Mouse (Mus musculus): ENCODE data around the gene Slc38a6.

Slc38a6 gene

DNA sequence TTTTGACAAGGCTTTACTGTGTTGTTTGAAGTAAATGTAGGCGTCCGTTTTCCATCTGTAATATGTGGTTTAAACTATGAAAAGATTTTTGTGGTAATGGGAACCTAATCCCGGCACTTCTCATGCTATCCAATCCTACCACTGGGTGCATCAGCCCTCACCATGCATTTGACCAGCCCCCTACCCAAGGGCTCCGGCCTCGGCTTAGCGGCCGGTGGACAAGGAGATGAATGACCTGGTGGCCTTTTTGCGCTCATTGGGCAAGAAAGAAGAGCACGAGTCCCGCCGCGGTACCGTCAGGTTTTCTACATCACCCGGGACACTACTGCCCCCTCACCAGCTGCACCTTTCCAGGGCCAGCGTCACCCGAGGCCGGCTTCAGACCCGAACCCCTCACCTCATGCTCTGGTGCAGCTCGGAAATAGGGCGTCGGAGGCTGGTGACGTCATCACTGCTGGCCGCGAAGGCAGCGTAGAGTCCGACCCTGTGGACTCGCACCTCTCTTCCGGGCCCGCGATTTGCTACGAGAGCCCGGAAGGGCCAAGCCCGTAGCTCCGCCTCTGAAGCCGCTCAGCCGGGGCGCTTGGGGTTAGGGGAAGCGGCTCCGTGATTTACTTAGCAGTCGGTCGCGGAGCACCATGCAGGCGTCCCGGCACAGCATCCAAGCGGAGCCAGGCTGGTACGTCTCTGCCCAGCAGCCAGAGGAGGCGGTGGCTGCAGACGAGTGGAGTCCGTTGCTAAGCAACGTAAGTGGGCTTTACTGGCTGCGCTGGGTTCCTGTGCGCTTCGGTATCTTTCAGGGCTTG is at the start of gene Slc38a6, which contains the start of gene Trmt5:
Slc38a6 (plus strand) TSS at position 493 of the 806 bp plus-strand sequence.
Trmt5 (minus strand) TSS at position 424 of the 806 bp plus-strand sequence.
- peak; percentile 93 for DNase-seq

DNA sequence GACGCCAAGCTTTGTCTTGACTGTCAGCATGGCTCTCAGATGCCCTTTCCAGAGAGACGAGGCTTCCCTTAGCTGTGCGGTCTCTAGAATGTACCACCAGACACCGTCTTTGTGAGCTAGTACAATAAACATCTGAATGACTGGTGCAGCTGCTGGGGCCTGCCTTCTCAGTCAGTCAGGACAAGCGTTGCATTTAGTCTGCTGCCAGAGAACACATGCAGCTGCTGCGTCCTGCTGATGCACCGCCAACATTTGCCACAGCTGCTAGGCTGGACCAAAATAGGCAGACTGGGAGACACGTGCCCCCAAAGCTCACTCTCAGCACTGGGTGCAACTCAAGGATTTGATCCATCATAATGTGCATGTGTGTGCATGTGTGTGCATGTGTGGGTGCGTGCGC is 44.6 kb upstream of the Slc38a6 start:
- peak; percentile 62 for DNase-seq

- DNase-seq: no peak
Observed at GRCm38 (mm10) chr12:73245687-73246086, 40.9 kb upstream of the Slc38a6 start.

- no peak for DNase-seq
Observed at GRCm38 (mm10) chr12:73255006-73255405, 31.6 kb upstream of the Slc38a6 start.

DNA sequence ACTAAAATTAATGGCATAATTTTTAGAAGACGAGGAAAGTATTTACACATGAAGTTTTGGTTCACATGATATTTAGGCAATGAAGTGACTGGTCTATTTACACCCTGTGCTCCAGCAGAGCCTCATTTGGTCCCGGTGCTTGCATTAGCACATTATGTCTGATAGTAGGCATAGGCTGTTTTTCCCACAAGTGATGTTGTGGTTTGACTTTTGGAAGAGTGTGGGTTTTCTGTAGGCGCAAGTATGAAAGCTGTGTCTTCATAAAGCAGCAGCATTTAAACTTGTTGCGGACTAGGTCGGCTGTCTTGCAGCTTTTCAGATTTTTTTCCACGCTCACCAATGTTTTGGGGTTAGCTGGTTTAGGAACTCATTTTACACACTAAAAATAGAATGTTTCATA is 27.3 kb upstream of the Slc38a6 start:
- no peak for DNase-seq

DNA sequence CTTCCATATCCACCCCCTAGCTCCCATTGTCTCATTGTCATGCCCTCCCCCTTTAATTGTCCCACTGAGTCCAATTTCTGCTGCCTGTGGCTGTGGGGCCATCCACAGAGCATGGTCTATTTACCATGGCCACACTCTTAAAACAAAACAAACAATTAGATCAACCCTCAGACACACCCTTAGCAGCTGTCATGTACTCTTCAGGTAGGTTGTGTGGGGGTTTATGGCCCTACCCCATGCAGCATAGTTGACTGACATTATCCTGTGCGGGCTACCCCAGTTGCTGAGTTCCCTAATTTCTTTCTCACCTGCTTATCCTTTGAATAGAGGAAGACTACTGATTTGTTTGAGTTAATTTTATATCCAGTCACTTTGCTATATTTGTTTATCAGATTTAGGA is 26.2 kb upstream of the Slc38a6 start:
- DNase-seq: no peak

DNA sequence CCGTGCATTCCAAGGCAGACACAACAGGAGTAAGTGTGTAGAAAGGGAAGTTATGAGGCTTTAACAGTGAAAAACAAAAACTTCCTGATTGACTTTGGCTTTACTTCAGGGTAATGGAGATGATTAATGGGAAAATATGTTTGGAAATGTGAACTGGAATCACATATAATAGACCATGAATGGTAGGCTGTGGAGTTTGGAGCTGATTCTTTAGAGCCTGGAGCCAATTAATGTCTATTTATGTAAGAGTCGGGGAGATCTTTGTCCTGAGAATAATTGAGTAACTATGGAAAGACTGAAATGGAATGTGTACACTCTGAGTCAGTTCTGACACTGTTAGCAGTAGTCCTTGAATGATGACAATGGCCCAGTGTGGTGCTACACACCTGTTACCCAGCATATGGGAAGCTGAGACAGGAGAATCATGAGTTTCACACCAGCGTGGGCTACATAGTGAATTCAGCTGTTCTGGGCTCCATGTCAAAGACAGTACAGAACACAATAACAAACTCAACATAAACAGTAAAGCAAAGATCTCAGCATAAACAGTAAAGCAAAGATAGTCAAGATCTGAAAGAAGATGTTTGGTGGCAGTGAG is 21.1 kb upstream of the Slc38a6 start:
- DNase-seq: no peak

DNA sequence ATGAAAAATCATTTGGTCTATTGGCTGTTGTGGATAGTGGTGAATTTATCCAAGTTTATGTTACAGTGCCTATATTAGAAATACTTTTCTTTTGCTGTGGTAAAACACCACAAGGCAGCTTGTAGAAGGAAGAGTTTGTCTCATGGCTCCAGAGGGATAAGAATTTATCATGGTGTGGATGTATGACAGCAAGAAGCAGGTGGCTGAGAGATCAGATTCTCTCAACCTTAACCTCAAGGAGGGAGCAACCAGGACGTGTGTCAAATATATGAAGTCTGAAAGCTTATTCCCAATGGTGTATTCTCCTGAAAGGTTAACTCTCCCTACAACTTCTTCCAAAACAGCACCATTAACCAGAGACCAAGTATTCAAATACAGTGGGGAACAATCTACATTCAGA is 20.0 kb upstream of the Slc38a6 start:
- no peak for DNase-seq

DNA sequence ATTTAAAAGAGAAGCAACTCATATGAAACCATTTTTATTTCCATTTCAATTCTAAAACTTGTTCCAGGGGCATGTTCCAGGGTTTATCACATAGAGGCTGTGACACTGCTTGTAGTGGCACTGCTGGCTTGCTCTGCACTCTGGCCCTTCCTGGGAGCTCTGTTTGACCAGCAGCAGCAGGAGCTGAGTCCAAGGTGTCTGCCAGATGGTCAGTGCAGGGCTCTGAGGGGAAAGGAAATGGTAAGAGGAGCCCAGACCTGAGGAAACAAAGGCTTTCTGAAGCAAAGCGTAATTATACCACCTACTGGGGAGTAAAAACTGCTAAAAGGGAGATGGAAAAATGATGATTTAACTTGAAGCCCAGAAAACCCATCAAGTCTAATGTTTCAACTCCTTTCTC is 18.1 kb upstream of the Slc38a6 start:
- DNase-seq: no peak

- DNase-seq: no peak
Observed at GRCm38 (mm10) chr12:73269531-73269930, 17.0 kb upstream of the Slc38a6 start.

DNA sequence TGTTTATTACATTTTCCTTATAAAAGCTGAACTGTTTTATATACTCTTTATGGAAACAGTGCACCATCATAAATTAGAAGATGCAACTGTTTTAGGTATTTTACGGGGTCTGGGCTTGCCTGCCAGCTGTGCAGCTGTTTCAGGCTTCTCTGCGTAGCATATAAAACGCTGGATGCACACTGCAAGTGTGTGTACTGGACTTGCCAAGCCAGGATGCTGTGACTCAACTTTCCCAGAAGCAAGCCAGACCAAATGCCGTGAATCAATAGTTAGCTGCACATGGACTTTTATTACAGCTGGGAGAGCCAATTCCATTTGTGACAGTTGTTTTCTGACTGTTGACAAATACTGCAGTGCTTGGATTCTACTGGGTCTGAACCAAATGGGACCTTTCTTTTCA is 16.6 kb upstream of the Slc38a6 start:
- no peak for DNase-seq

DNA sequence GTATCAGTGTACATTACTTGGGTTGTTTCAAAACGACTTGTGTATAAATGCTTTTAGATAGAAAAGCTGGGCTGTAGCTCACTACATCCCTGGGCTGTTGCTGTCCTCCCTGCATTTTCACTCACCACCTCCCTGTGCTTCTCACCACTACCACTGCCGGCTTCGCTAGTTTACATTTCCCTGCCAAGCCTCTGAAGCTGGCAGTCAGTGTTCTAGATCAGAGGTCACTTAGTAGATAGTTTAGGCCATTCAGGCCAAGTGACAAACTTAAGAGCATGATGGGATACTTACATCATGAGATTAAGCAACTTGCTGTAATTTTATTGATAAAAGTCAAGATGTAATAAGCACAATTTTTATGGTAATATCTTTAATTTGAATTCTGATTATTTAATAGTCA is 11.7 kb upstream of the Slc38a6 start:
- no peak for DNase-seq

DNA sequence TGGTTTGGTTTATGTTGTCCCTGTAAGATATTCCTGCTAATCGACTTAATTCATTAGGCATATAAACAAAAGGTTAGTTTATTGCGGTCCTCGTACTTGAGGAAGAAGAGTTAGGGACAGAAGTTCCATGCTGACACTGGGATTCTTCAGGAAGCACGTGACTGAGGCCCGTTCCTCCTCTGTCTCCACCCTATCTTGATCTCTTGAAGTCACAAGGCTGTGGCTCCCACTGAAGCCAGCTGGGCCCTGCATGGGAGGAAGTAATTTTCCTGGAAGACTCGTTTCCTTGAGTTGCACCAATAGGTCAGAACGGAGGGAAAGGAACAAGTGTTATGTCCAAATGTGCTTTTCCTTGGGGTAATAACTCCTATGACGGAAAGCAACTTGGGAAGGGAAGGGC is 1.0 kb downstream of the Slc38a6 start:
- no peak for DNase-seq

GRCm38 (mm10) chr12:73288626-73289025 is 2.0 kb downstream of the Slc38a6 start:
- no peak for DNase-seq

DNA sequence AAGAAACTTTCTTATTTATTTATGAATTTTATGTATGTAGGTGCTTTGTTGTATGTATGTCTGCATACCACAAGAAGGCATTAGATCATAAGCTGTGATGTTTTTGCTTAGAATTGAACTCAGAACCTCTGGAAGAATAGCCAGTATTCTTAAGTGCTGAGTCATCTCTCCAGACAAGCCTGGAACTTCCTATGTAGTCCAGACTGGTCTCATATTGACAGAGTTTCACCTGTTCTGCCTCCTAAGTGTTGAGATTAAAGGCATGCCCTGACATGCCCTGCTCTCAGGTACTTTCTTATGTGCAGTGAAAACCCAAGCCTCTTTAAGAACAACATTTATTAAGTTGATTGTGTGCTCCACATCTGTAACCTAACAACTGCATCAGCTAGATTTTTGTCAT is 8.3 kb downstream of the Slc38a6 start:
- DNase-seq: no peak

- no peak for DNase-seq
Observed at GRCm38 (mm10) chr12:73295505-73296140, 9.0 kb downstream of the Slc38a6 start.

- DNase-seq: no peak
Observed at GRCm38 (mm10) chr12:73298621-73299020, 12.0 kb downstream of the Slc38a6 start.

- no peak for DNase-seq
Observed at GRCm38 (mm10) chr12:73300531-73300930, 14.0 kb downstream of the Slc38a6 start.

DNA sequence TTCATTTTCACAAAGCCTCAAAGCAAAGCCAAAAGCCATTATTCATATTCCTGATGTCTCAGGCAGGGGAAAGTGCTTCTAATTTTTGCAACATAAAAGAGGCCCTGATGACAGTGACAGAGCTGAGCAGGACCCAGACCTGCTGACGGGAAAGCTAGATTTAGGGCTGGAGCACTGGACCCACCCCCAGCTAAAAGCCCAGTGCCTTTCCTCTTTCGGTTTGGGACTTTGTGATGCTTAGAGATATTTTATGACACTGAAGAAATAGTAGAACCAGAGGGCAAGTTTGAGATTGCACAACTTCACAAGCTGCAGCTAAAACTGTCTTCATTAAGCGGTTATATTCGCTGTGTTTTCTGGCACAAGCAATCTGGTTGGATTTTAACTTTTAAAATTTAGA is 18.1 kb downstream of the Slc38a6 start:
- no peak for DNase-seq

DNA sequence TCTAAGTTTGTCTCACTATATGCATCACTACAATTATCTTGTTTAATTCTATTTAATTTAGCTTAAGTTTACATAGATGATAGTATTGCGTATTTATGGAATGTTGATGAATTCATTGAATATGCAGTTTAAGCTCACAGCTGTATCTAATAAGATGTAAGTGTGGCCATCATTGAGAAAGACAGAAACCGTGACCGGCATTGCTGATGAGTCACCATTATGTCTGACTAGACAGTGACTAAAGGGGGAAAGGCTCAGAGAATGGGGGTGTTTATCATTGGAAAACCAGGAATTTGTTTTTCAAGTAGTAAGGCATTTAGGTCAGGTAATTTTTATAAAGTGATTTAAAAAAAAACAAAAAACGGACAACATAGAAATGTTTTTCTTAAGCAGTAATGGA is 21.2 kb downstream of the Slc38a6 start:
- DNase-seq: no peak

- no peak for DNase-seq
Observed at GRCm38 (mm10) chr12:73308711-73309110, 22.1 kb downstream of the Slc38a6 start.

DNA sequence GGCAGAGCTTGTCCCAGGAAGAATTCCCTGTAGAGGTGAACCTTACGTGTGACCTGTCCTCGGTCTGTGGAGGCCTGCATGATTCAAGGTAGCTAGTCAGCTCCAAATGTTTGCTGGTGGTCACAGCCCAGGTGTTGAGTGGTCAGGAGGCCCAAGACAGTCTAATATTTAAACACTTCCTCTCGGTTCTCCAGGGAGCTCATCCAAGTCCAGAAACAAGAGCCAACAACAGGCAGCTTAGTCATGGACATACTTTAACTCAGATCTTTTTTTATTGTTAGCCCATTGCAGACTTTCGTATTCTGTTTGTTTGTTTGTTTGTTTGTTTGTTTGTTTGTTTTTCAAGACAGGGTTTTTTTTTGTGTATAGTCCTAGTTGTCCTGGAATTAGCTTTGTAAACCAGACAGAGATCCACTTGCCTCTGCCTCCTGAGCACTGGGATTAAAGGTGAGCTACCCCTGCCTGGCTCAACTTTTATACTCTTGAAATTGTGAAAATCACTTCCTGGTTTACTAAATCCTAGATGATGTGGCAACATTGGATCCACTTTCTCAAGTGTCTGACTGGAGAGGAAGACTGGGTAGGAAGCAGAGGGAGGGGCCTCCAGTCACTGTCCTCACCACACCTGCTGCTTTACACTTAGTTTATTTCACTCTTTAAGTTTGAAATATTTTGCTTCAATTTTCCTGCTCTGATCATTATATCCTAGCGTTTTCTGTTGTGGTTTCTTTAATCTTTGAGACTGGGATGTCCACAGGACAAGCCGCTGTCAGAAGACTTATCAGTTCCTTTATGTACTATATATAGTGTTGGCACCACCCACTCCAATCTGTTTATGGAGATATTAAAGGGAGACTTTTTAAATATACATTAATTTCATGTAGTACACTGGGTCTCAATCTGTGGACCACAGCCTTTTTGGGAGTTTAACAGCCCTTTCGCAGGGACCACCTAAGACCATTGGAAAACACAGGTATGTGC is 31.4 kb downstream of the Slc38a6 start:
- no peak for DNase-seq

DNA sequence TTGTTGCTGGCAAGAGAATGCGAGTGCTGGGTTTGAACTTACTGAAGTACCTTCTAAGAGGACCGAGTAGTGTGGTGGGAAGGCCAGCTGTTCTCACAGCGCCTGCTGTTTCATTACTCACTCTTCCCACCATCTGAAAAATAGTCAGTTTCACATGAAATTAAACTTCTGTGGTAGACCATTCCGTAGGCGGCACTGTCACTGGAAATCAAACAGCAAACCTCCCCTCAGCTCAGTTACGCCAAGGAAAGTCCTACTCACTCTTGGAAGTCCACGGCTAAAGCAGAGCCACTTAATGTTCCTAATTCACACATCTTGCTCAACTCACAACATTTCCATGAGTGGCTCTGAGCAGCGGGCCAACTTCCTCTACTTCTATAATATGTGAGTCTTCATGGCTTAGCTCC is 37.6 kb downstream of the Slc38a6 start:
- peak; percentile 58 for DNase-seq

Data from right cerebral cortex, adult 18-20 months (tissue).